Mouse (Mus musculus): Measurements from ENCODE around the gene Moap1. TPM values are rescaled to one million over a fixed set of nuclear protein-coding genes. Genes with fewer than 3 reads are reported as not detected.

The Moap1 gene
- polyA plus RNA-seq, 1 experiment, result 11.0 TPM

- H3K27ac ChIP-seq (ENCODE audit: insufficient read depth, low read length), result no peak overlapping the region
Measured at GRCm38 (mm10) chr12:102710851-102711375, 32.5 kb downstream of the Moap1 start.

DNA sequence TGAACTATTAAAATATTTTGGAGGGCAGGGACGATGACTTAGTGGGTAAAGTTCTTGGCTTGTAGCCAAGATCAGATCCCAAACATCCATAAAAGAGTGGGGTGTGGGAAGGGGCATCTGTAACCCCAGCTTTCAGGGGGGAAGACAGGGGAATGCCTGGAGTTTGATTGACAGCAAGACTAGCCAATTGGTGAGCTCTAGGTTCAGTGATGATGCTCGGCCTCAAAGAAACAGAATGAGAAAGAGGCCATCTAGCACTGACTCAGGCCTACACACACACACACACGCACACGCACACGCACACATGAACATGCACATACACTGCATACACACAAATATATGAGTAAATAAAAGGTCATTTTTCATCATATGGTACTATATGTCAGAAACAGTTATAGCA is 33.6 kb downstream of the Moap1 start:
- Histone ChIP-seq H3K4me1 (ENCODE audit: control insufficient read depth, insufficient read depth, low read length) (peaks cover 4% of the 10 kb centered on the region), H3K27ac (ENCODE audit: insufficient read depth, low read length) (no peak overlapping the region), H3K4me3 (ENCODE audit: insufficient read depth, low read length) (no peak overlapping the region)
- TF ChIP-seq POLR2A (IDR thresholded peaks at IDR 0.05; ENCODE audit: extremely low read depth, insufficient read depth, low read length) (no peak), CTCF (IDR thresholded peaks at IDR 0.05; ENCODE audit: extremely low read depth, insufficient read depth, low read length) (no peak)

More at GRCm38 (mm10) chr12:102710851-102711375, 32.5 kb downstream of the Moap1 start:
- TF ChIP-seq CTCF (IDR thresholded peaks at IDR 0.05; ENCODE audit: extremely low read depth, insufficient read depth, low read length) (no peak), POLR2A (IDR thresholded peaks at IDR 0.05; ENCODE audit: extremely low read depth, insufficient read depth, low read length) (no peak)
- Histone ChIP-seq H3K4me3 (ENCODE audit: insufficient read depth, low read length) (no peak overlapping the region), H3K4me1 (ENCODE audit: control insufficient read depth, insufficient read depth, low read length) (peaks cover 4% of the 10 kb centered on the region)

DNA sequence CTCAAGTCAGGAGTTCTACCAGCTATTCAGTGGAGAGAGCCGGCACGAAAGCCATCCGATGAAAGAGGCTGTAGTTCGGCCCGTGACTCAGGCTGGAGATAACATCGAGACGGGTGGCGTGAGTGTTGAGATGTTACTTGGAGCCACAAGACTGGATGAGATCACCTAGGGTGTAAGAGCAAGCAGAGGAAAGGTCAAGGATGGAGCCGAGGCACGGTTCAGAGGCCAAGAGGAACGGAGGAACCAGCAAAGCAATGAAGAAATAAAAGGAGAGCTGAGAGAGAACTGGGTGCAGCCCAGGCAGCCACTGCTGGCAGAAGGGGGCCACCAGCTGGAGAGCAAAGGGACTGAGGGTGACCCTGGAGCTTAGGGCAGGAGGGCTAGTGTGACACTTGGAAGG is 35.2 kb downstream of the Moap1 start:
- H3K4me3 ChIP-seq (ENCODE audit: insufficient read depth, low read length), result no peak overlapping the region
- H3K27ac ChIP-seq (ENCODE audit: insufficient read depth, low read length), result no peak overlapping the region
- peak; percentile 19; the same call in 1 of the 2 replicates for TF ChIP-seq CTCF (IDR thresholded peaks at IDR 0.05; ENCODE audit: extremely low read depth, insufficient read depth, low read length)
- TF ChIP-seq POLR2A (IDR thresholded peaks at IDR 0.05; ENCODE audit: extremely low read depth, insufficient read depth, low read length), result no peak
- peaks cover 4% of the 10 kb centered on the region for H3K4me1 ChIP-seq (ENCODE audit: control insufficient read depth, insufficient read depth, low read length)

DNA sequence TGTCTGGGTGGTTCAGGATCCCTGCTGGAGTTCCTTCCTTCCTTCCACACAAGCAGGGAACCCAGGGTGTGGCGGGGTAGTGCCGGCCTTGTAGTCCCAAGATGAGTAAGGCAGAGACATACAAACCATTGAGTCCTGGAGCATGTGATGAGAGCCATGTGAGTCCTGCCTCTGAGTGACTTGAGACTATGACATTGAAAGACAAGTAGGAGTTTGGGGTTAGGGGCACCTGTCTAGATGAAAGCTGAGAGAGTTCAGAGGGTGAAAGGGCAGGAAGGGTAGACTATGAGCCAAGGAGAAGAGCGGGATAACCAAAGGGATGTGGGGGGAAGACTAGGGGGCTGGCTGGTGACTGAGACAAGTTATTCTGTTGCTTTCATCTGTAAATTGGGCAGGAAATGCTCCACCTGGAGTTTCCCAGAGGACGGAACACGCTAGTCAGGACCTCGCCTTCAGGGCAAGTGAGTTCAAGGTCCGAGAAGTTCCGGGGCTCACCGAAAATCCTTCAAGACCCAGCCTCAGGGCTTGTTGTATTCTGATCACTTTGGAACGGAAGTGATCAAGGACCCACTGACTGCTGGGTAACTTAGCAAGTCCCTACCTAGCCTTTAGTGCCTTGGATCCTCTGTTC is 36.5 kb downstream of the Moap1 start:
- Histone ChIP-seq H3K27ac (ENCODE audit: insufficient read depth, low read length) (no peak overlapping the region), H3K4me3 (ENCODE audit: insufficient read depth, low read length) (no peak overlapping the region), H3K4me1 (ENCODE audit: control insufficient read depth, insufficient read depth, low read length) (peaks cover 8% of the 10 kb centered on the region)
- TF ChIP-seq POLR2A (IDR thresholded peaks at IDR 0.05; ENCODE audit: extremely low read depth, insufficient read depth, low read length) (no peak), CTCF (IDR thresholded peaks at IDR 0.05; ENCODE audit: extremely low read depth, insufficient read depth, low read length) (no peak)

DNA sequence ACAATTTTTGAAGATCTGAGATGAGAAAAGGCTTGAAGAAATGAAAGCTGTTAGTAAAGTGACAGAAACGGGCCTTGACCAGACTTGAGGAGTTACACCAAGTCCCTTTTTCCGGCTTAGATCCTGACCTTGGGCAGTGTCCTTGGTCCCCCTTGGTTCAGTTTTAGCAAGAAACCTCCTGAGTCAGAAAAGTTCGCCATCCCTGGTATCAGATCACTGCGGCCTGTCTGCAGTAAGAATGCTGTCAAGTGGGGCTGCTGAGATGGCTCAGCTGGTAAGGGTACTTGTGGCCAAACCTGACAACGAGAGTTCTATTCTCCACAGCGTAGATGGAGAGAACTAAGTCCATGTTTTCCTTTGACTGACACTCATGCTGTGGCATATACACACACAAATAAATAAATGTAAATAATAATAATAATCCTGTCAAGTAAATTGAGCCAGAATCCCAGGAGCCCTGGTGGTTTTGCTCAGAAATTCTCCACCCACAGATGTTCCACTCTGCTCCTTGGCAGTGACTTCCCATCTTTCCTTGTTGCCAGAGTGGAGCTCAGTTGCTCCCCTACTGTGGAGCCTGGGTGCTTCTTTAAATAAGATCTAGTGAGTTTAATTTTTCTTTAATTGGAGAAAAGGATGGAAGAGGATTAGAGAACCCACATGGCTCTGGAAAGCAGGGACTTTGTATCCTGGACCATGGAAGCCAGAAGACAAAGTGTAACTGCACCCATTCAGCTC is 37.4 kb downstream of the Moap1 start:
- H3K4me3 ChIP-seq (ENCODE audit: insufficient read depth, low read length), result no peak overlapping the region; the same call in 1 of the 2 replicates
- no peak overlapping the region for H3K27ac ChIP-seq (ENCODE audit: insufficient read depth, low read length)
- TF ChIP-seq CTCF (IDR thresholded peaks at IDR 0.05; ENCODE audit: extremely low read depth, insufficient read depth, low read length) (no peak), POLR2A (IDR thresholded peaks at IDR 0.05; ENCODE audit: extremely low read depth, insufficient read depth, low read length) (no peak)
- H3K4me1 ChIP-seq (ENCODE audit: control insufficient read depth, insufficient read depth, low read length), result peaks cover 8% of the 10 kb centered on the region

- Histone ChIP-seq H3K4me1 (ENCODE audit: control insufficient read depth, insufficient read depth, low read length) (peaks cover 11% of the 10 kb centered on the region), H3K27ac (ENCODE audit: insufficient read depth, low read length) (peak overlapping the region; percentile 93), H3K4me3 (ENCODE audit: insufficient read depth, low read length) (peak overlapping the region; percentile 49)
- TF ChIP-seq CTCF (IDR thresholded peaks at IDR 0.05; ENCODE audit: extremely low read depth, insufficient read depth, low read length) (peak; percentile 54), POLR2A (IDR thresholded peaks at IDR 0.05; ENCODE audit: extremely low read depth, insufficient read depth, low read length) (no peak)
Measured at GRCm38 (mm10) chr12:102705216-102705871, 38.1 kb downstream of the Moap1 start.

GRCm38 (mm10) chr12:102704457-102705198 is 38.8 kb downstream of the Moap1 start, which contains the start of gene Itpk1:
Gene Itpk1, minus strand, starts transcription at chr12:102704930.
- H3K27ac ChIP-seq (ENCODE audit: insufficient read depth, low read length), result peak within 1 kb of the TSS; percentile 93
- H3K4me1 ChIP-seq (ENCODE audit: control insufficient read depth, insufficient read depth, low read length), result peaks cover 16% of the 10 kb centered on the region
- H3K4me3 ChIP-seq (ENCODE audit: insufficient read depth, low read length), result peak within 1 kb of the TSS; percentile 49
- TF ChIP-seq CTCF (IDR thresholded peaks at IDR 0.05; ENCODE audit: extremely low read depth, insufficient read depth, low read length), result no peak
- TF ChIP-seq POLR2A (IDR thresholded peaks at IDR 0.05; ENCODE audit: extremely low read depth, insufficient read depth, low read length), result peak; percentile 6; the same call in 1 of the 2 replicates

DNA sequence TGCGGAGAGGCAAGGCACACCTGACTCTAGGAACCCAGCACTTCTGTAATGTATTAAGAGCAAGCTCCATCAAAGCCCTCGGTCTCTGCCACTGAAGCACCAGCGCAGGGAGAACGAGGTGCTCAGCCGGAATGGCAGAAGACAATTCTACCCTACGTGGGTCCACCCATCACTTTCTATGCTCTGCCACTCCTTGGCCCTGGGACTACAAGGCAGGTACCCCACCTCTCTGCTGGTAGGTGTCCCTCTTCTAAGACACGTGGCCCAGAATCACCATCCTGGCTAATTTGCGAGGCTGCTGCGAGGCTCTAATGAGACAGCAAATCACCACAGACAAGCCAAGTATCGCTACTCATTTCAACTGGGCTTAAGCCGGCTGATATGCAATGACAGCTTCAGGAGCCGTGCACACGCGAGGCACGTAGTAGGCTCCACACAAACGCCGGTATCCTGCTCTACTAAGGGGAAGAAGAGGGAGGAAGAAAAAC is 39.5 kb downstream of the Moap1 start:
- peaks cover 20% of the 10 kb centered on the region for H3K4me1 ChIP-seq (ENCODE audit: control insufficient read depth, insufficient read depth, low read length)
- TF ChIP-seq POLR2A (IDR thresholded peaks at IDR 0.05; ENCODE audit: extremely low read depth, insufficient read depth, low read length), result no peak
- no peak for TF ChIP-seq CTCF (IDR thresholded peaks at IDR 0.05; ENCODE audit: extremely low read depth, insufficient read depth, low read length)

More for the DNA sequence above, 39.5 kb downstream of the Moap1 start:
- Histone ChIP-seq H3K4me3 (ENCODE audit: insufficient read depth, low read length) (peak overlapping the region; percentile 49), H3K27ac (ENCODE audit: insufficient read depth, low read length) (peak overlapping the region; percentile 54)

Measured in cortical plate, adult 2 months (tissue).